Mouse (Mus musculus) small intestine, adult 2 months (tissue): ENCODE results near the gene Pccb. TPM values are rescaled to one million over a fixed set of nuclear protein-coding genes. Genes with fewer than 3 reads are reported as not detected.

ENCODE experiments used
- H3K27ac ChIP-seq: fragments of 200-500 bp; 2 replicates; pipeline ENCODE4 v1.5.1; 2012; ENCODE audit warnings: low read depth, low read length, control low read depth, inconsistent platforms; ENCODE audit not compliant: insufficient read depth
- H3K27me3 ChIP-seq: fragments of 200-500 bp; 2 replicates; pipeline ENCODE4 v1.6.1; 2012; ENCODE audit warnings: mild to moderate bottlenecking, moderate library complexity, low read length, inconsistent platforms; ENCODE audit not compliant: control insufficient read depth, insufficient read depth
- H3K36me3 ChIP-seq: fragments of 200-500 bp; 2 replicates; pipeline ENCODE4 v1.6.1; 2012; ENCODE audit warnings: mild to moderate bottlenecking, low read length, control low read depth, inconsistent platforms; ENCODE audit not compliant: control insufficient read depth, insufficient read depth
- H3K4me1 ChIP-seq: fragments of 200-500 bp; 2 replicates; pipeline ENCODE4 v1.6.1; 2012; ENCODE audit warnings: low read length, inconsistent platforms, mixed read lengths; ENCODE audit not compliant: control insufficient read depth, insufficient read depth, insufficient read length
- H3K4me3 ChIP-seq: fragments of 200-500 bp; 2 replicates; pipeline ENCODE4 v1.5.1; 2012; ENCODE audit warnings: low read depth, mild to moderate bottlenecking, control low read depth, inconsistent platforms, low read length, moderate library complexity
- CTCF ChIP-seq: fragments of 200-500 bp; IDR thresholded peaks from 2 replicates; pipeline ENCODE4 v1.5.1; 2012; ENCODE audit warnings: low read depth, mild to moderate bottlenecking, control low read depth, inconsistent platforms, low read length, moderate library complexity, mixed read lengths; ENCODE audit not compliant: insufficient replicate concordance, insufficient read length; ENCODE audit errors: extremely low read depth
- POLR2A ChIP-seq: fragments of 200-500 bp; IDR thresholded peaks from 2 replicates; pipeline ENCODE4 v1.6.1; 2012; ENCODE audit warnings: low read depth, mild to moderate bottlenecking, control low read depth, inconsistent platforms, low read length, moderate library complexity
- WGBS: fragments of 180-500 bp; shearing (Covaris S2); methylation state at CpG from one replicate; pipeline ENCODE4 v1.1.7; 2018; 5-methylcytosine and 5-hydroxymethylcytosine counted together
- polyA plus RNA-seq: library from polyadenylated mRNA; depleted of rRNA; stranded (reverse); fragments of >200 nt; gene quantifications from 2 replicates; pipeline ENCODE4 v1.2.3, GENCODE M21; 2012

Pccb gene
- polyA plus RNA-seq, 1 experiment = 60.1 TPM

DNA sequence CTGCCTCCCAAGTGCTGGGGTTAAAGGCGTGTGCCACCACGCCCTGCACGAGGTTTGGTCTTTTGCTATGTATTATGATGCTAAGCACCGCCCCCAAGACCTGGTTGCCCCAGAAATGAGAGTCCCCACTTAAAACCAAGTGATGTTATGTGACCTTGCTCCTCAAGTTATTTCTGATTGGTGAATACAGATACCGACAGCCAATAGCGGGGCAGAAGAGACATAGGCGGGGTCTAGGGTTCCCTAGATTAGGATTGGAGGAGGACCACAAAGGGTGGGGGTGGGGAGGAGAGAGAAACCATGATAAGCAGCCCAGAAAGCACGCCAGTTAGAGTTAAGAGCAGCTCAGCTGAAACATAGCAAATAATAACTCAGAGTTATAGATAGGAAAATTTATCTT lies 31.9 kb downstream of the Pccb start:
- TF ChIP-seq CTCF (no peak), POLR2A (no peak)
- WGBS = 95% methylated on average over 8 of the region's 8 CpGs
- H3K36me3 ChIP-seq = no peaks in the 10 kb centered on the region
- H3K27ac ChIP-seq = no peak overlapping the region
- no peak overlapping the region for H3K4me3 ChIP-seq
- H3K4me1 ChIP-seq = no peaks in the 10 kb centered on the region
- H3K27me3 ChIP-seq = no peaks in the 10 kb centered on the region

DNA sequence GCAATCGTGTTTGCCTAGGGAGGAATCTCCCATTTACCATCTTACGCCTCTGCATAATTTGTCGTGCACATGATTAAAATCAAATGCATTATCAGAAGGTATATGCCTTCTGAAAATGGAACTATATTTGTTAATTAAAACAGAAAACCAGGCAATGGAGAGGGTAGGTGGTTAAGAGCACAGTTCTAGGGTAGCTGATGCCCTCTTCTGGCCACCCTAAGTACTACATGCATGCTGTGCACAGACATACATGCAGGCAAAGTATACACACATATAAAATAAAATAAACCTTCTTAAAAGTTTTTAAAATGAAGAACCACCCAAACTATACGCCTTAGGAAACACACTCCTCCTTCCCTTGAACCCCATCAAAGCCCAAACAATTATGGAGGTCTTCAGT lies 32.6 kb downstream of the Pccb start:
- no peaks in the 10 kb centered on the region for H3K4me1 ChIP-seq
- H3K27ac ChIP-seq = no peak overlapping the region
- H3K36me3 ChIP-seq = no peaks in the 10 kb centered on the region
- H3K27me3 ChIP-seq = no peaks in the 10 kb centered on the region
- WGBS = 98% methylated on average over 4 of the region's 4 CpGs
- no peak overlapping the region for H3K4me3 ChIP-seq
- no peak for TF ChIP-seq POLR2A
- TF ChIP-seq CTCF = no peak

- no peak overlapping the region for H3K27ac ChIP-seq
- H3K36me3 ChIP-seq = peaks cover 5% of the 10 kb centered on the region
- no peak for TF ChIP-seq CTCF
- no peak for TF ChIP-seq POLR2A
- H3K4me1 ChIP-seq = peaks cover 2% of the 10 kb centered on the region; the same call in 1 of the 2 replicates
- 90% methylated on average over 2 of the region's 2 CpGs for WGBS
- H3K4me3 ChIP-seq = no peak overlapping the region
- H3K27me3 ChIP-seq = no peaks in the 10 kb centered on the region
Measured at GRCm38 (mm10) chr9:100997138-100997537, 37.6 kb downstream of the Pccb start.

- Histone ChIP-seq H3K27me3 (no peaks in the 10 kb centered on the region), H3K4me3 (no peak overlapping the region), H3K27ac (no peak overlapping the region), H3K4me1 (peaks cover 9% of the 10 kb centered on the region; the same call in 1 of the 2 replicates), H3K36me3 (peaks cover 5% of the 10 kb centered on the region)
- 93% methylated on average over 4 of the region's 4 CpGs for WGBS
- no peak for TF ChIP-seq POLR2A
- TF ChIP-seq CTCF = no peak
Measured at GRCm38 (mm10) chr9:100993937-100994336, 40.8 kb downstream of the Pccb start.

GRCm38 (mm10) chr9:100992191-100992590 lies 42.5 kb downstream of the Pccb start:
- Histone ChIP-seq H3K4me3 (no peak overlapping the region), H3K27me3 (no peaks in the 10 kb centered on the region), H3K4me1 (peaks cover 14% of the 10 kb centered on the region; the same call in 1 of the 2 replicates), H3K27ac (no peak overlapping the region), H3K36me3 (peaks cover 5% of the 10 kb centered on the region)
- TF ChIP-seq POLR2A (no peak), CTCF (no peak)
- 100% methylated on average over 2 of the region's 2 CpGs for WGBS

GRCm38 (mm10) chr9:100991321-100991720 lies 43.4 kb downstream of the Pccb start:
- TF ChIP-seq POLR2A = no peak
- no peak for TF ChIP-seq CTCF
- no peak overlapping the region for H3K4me3 ChIP-seq
- H3K4me1 ChIP-seq = peaks cover 14% of the 10 kb centered on the region; the same call in 1 of the 2 replicates
- peaks cover 5% of the 10 kb centered on the region for H3K36me3 ChIP-seq
- H3K27ac ChIP-seq = peak overlapping the region; percentile 85
- no peaks in the 10 kb centered on the region for H3K27me3 ChIP-seq
- 33% methylated on average over 2 of the region's 2 CpGs for WGBS

DNA sequence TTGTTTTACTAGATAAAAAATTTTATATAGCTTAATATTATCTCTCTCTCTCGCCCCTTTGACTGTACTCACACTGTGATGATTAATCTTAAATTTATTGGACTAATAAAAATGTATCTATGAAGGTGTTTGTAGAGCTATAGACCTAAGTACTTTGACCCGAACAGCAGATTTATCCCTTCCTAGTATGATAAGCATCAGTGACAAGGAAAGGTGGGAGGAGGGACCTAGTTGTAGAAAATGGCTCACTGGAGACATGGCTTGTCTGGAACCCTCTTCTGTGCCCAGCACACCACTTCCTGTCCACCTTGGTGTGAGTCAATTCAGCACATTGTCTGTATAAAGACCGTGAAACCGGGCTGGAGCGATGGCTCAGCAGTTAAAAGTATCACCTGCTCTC lies 44.1 kb downstream of the Pccb start:
- H3K27ac ChIP-seq = peak overlapping the region; percentile 42
- peaks cover 5% of the 10 kb centered on the region for H3K36me3 ChIP-seq
- H3K27me3 ChIP-seq = no peaks in the 10 kb centered on the region
- peaks cover 16% of the 10 kb centered on the region; the same call in 1 of the 2 replicates for H3K4me1 ChIP-seq
- no peak overlapping the region for H3K4me3 ChIP-seq
- TF ChIP-seq CTCF = no peak
- no peak for TF ChIP-seq POLR2A
- 35% methylated on average over 5 of the region's 5 CpGs for WGBS

DNA sequence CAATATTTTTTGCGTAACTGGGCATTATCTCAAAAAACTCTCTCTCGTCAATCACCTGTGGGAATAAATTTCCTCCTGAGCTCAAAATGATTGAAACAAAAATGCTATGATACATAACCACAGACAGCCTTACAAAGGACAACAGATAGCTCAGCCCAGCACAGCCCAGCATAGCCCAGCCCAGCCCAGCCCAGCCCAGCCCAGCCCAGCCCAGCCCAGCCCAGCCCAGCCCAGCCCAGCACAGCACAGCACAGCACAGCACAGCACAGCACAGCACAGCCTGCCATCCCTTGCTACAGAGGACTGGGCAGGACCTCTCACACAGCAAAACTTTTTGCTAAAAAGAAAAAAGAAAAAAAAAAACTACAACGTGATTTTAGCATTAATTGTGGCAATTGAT lies 46.8 kb downstream of the Pccb start:
- Histone ChIP-seq H3K27me3 (no peaks in the 10 kb centered on the region), H3K27ac (peak overlapping the region; percentile 58; the same call in 1 of the 2 replicates), H3K4me3 (peak overlapping the region; percentile 27; the same call in 1 of the 2 replicates), H3K4me1 (peaks cover 29% of the 10 kb centered on the region), H3K36me3 (peaks cover 4% of the 10 kb centered on the region; the same call in 1 of the 2 replicates)
- TF ChIP-seq CTCF = no peak
- no peak for TF ChIP-seq POLR2A
- WGBS = 50% methylated on average over 3 of the region's 3 CpGs
